Mouse (Mus musculus): ENCODE data around the gene Samhd1.

Gene Samhd1

DNA sequence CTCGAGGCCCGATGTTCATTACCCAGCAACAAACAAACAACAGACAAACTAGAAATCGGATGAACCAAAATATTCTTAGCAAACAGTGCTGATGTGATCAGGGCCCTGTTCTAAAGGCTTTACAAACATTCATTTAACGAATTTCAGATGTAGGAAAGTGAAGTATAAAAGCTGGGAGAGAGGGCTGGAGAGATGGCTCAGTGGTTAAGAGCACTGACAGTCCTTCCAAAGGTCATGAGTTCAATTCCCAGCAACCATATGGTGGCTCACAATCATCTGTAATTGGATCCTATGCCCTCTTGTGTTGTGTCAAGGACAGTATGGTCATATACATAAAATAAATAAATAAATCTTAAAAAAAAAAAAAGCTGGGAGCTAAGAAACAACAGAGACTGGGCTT is 1.1 kb upstream of the Samhd1 start:
- DNase-seq (ENCODE audit: low spot score), result no peak

GRCm38 (mm10) chr2:157135529-157136120 is 560 bp upstream of the Samhd1 start:
- no peak for DNase-seq (ENCODE audit: low spot score)

- DNase-seq (ENCODE audit: low spot score), result peak; percentile 42
Observed at GRCm38 (mm10) chr2:157134479-157134931, 560 bp downstream of the Samhd1 start.

DNA sequence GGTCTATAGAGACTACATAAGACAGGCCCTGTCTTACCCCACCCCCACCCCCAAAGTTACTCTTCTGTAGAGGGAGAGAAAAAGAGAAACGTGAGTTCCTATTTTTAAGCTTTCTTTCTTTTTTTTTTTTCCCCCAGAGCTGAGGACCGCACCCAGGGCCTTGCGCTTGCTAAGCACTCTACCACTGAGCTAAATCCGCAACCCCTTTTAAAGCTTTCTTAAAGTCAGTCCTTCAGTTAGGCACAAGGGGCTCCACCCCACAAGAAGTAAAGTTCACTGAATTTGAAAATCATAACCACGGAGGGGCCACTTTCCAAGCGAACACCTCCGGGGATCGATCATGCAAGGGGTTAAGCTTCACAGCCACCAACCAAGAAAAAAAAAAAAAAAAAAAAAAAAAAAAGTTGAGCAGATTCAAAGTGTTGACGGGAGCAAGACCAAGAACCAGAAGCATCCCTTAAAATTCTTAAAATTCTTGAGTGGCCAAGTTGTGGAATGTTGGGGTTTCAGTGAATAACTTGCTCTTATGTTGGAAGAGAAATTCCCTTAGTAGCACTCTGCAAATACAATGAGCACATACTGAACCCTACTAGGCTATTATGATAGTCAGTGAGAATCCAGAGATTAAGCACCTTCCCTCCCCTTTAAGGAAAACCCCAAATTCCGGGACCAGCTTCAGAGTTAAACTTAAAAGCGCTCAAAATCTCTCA is 1.1 kb downstream of the Samhd1 start:
- DNase-seq (ENCODE audit: low spot score), result no peak

GRCm38 (mm10) chr2:157132686-157133540 is 2.2 kb downstream of the Samhd1 start:
- no peak for DNase-seq (ENCODE audit: low spot score)

DNA sequence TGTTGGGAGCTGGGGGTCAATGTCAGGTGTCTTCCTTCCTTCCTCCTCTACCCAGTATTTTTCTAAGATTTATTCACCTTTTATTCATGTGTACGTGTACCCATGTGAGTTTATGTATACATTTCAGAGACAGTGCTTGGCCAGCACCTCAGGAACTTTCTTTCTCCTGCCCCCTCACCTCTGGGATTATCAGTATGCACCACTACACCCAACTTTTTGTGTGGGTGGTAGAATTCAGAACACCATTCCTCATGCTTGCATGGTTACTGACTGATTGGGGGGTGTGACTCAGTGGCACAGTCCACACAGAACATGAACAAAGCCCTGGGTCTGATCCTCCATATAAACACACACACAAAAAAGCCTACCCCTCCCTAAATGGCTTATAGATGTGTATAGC is 3.0 kb downstream of the Samhd1 start:
- no peak for DNase-seq (ENCODE audit: low spot score)

GRCm38 (mm10) chr2:157130813-157131514 is 4.1 kb downstream of the Samhd1 start:
- peak; percentile 56 for DNase-seq (ENCODE audit: low spot score)

GRCm38 (mm10) chr2:157129601-157130164 is 5.4 kb downstream of the Samhd1 start:
- peak; percentile 45 for DNase-seq (ENCODE audit: low spot score)

GRCm38 (mm10) chr2:157129096-157129495 is 6.0 kb downstream of the Samhd1 start:
- peak; percentile 36 for DNase-seq (ENCODE audit: low spot score)

DNA sequence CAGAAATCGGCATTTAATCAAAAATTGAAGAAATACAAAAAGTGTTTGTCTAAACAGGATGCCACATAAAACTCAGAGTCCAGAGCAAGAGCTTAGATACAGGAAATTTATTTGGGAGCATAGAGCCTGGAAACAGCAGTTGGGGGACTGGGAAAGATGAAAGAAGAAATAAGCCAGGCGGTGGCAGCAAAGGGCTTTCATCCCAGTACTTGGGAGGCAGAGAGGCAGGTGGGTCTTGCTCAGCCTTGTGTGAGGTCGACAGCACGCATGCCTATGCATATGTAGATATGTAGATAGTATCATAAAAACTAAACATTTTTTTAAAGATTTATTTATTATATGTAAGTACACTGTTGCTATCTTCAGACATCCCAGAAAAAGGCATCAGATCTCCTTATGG is 7.0 kb downstream of the Samhd1 start:
- DNase-seq (ENCODE audit: low spot score), result no peak

GRCm38 (mm10) chr2:157127370-157127769 is 7.7 kb downstream of the Samhd1 start:
- no peak for DNase-seq (ENCODE audit: low spot score)

- no peak for DNase-seq (ENCODE audit: low spot score)
Observed at GRCm38 (mm10) chr2:157125246-157125645, 9.8 kb downstream of the Samhd1 start.

- peak; percentile 86 for DNase-seq (ENCODE audit: low spot score)
Observed at GRCm38 (mm10) chr2:157121766-157122165, 13.3 kb downstream of the Samhd1 start.

DNA sequence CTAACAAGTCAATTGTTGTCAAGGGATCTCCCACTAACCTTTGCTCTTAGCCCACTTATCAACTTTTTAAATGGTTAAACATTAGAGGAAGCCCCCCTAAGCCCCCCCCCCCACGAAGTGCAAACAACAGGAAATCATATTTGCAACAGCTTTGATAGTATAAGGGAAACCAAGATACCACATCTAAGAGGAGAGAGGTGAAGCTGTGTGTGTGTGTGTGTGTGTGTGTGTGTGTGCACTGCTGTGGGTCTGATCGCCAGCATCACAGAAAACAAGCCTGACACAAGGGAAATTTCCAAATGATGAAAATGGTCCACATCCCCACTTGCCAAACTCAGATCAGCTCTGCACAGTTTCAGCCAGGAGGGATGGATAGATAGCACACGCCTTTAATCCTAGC is 16.0 kb downstream of the Samhd1 start:
- DNase-seq (ENCODE audit: low spot score), result peak; percentile 80

DNA sequence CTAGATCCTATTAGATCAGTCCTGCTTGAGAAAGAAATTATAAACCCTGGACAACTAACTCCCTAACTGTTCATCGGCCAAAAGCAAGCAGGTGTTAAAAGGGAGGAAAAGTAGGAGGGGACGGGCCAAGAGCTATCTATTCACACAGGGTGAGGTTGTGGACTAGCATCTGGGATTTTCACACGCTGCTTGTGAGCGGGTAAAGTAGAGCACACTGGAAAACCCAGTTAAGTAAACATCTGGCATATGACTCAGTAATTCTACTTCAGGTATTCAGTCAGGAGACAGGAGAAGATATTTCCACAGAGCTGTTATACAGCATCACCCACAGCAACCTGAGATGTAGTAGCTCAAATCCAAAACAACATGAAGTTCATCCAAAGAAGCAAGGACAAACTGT is 16.5 kb downstream of the Samhd1 start:
- DNase-seq (ENCODE audit: low spot score), result no peak

- DNase-seq (ENCODE audit: low spot score), result peak; percentile 49
Observed at GRCm38 (mm10) chr2:157116964-157117363, 18.1 kb downstream of the Samhd1 start.

- no peak for DNase-seq (ENCODE audit: low spot score)
Observed at GRCm38 (mm10) chr2:157108236-157108635, 26.8 kb downstream of the Samhd1 start.

GRCm38 (mm10) chr2:157104454-157104853 is 30.6 kb downstream of the Samhd1 start:
- no peak for DNase-seq (ENCODE audit: low spot score)

DNA sequence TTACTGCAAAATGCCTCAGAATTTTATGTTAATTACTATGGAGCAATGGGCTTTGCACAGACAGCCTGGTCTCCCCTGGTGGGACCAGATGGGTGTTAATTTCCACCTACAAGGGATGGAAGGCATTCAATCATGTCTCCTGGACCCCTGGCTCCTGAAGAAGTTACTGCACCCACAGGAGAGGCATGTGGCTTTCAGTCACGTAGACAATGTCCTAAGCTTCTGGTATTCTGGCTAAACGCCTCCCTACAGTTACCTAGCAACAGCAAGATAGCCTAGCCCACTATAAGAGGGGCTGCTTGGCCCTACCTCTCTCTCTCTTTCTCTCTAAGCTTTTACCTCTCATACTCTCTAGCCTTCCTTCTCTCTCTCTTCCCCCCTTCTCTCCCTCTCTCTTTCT is 32.8 kb downstream of the Samhd1 start:
- no peak for DNase-seq (ENCODE audit: low spot score)

DNA sequence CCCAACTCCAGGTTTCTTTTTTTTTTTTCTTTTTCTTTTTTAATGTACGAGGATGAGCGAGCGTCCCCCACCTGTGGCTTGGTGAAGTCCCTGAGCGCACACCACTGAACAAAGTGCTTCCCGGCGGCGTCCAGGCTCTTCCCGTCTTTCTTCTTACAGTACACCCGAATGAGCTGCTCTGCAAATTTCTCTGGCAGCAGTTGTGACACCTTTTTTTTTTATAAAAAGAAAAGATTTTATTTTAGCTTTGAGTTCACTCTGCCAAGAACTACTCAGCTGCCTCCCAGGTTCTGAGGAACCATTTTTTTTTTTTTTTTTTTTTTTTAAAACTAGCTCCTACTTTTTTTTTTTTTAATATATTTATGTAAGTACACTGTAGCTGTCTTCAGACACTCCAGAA is 33.4 kb downstream of the Samhd1 start:
- no peak for DNase-seq (ENCODE audit: low spot score)

GRCm38 (mm10) chr2:157100319-157100605 is 34.8 kb downstream of the Samhd1 start:
- DNase-seq (ENCODE audit: low spot score), result no peak
